In the genomic region with DNA sequence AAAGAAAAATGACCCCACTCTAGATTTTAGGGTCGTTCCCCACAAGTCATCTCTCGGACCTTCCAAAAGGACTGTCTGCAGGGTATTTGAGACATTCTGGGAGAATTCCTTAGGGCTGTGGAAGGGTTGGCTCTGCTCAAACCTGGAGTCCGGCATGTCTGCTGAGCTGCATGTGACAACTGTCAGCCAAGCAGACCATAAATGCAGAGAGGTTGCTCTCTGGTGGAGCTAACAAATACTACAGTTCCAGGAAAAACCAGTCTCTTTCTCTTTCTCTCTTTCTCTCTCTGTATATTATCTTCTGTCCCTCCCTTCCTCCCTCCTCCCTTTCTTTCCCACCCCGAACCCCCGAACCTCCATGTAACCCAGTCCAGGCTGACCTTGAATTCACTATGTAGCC, we compare ENCODE assay signal across 10 mouse cellular contexts. TPM values are rescaled to one million over a fixed set of nuclear protein-coding genes. Genes with fewer than 3 reads are reported as not detected.
DNase-seq lines count a peak whose midpoint lies in the region; ATAC-seq and TF ChIP-seq lines count a peak whose summit lies in the region.
"Had no signal": no experiment of that assay in that cellular context is flagged by ENCODE, and none has a peak within 500 bp of the region (broad histone marks: within the 10 kb centered on the region; RNA-seq: fewer than 3 reads in every experiment).

No protein-coding gene starts in this region.

- ATAC-seq in kidney, embryonic 15.5 days (replicated peaks; ENCODE audit: low FRiP score): no peak
- ATAC-seq in forebrain, embryonic 11.5 days (replicated peaks; ENCODE audit: low FRiP score): no peak

- no peaks in the 10 kb centered on the region for H3K9me3 ChIP-seq in kidney, embryonic 15.5 days (replicated peaks)
- no peaks in the 10 kb centered on the region for H3K9me3 ChIP-seq in forebrain, embryonic 11.5 days (ENCODE audit: control insufficient read depth, low read length)

- no peak overlapping the region for H3K9ac ChIP-seq in kidney, embryonic 15.5 days
- no peak overlapping the region for H3K9ac ChIP-seq in forebrain, embryonic 11.5 days (ENCODE audit: low read length)

- WGBS in kidney, adult 2 months: 33% methylated on average over 5 of the region's 5 CpGs
- 37% methylated on average over 5 of the region's 5 CpGs for WGBS in kidney, embryonic 15.5 days
- WGBS in forebrain, embryonic 11.5 days: 57% methylated on average over 5 of the region's 5 CpGs

- peak; percentile 49 for DNase-seq in adrenal gland, postnatal 10 days
- DNase-seq in adrenal gland, postnatal 4 days (ENCODE audit: low spot score in 2 of 2): no peak
- peak; percentile 36 for DNase-seq in kidney, adult 2 months
- DNase-seq in testis, postnatal 14 days (ENCODE audit: low spot score): no peak
- DNase-seq in c-Kit-positive CD71-positive TER-119-positive erythroid progenitor cells, embryonic 14.5 days (ENCODE audit: low spot score): no peak
- DNase-seq in forebrain, embryonic 11.5 days (ENCODE audit: low spot score): no peak

- H3K36me3 ChIP-seq in kidney, adult 2 months (ENCODE audit: control insufficient read depth, insufficient read depth, low read length): no peaks in the 10 kb centered on the region
- H3K36me3 ChIP-seq in kidney, embryonic 15.5 days: no peaks in the 10 kb centered on the region
- H3K36me3 ChIP-seq in testis, adult 2 months (ENCODE audit: control insufficient read depth, insufficient read depth, low read length): no peaks in the 10 kb centered on the region
- H3K36me3 ChIP-seq in forebrain, embryonic 11.5 days (ENCODE audit: control insufficient read depth, insufficient read depth, low read length): no peaks in the 10 kb centered on the region

- peaks cover 6% of the 10 kb centered on the region; the same call in 1 of the 2 replicates for H3K4me1 ChIP-seq in kidney, adult 2 months (ENCODE audit: control insufficient read depth, insufficient read depth, low read length)
- peaks cover 38% of the 10 kb centered on the region for H3K4me1 ChIP-seq in kidney, embryonic 15.5 days
- H3K4me1 ChIP-seq in testis, adult 2 months (ENCODE audit: control insufficient read depth, insufficient read depth, low read length): peaks cover 7% of the 10 kb centered on the region
- peaks cover 3% of the 10 kb centered on the region; the same call in 1 of the 2 replicates for H3K4me1 ChIP-seq in forebrain, embryonic 11.5 days (replicated peaks; ENCODE audit: control insufficient read depth, insufficient read depth, low read length)

- H3K27me3 ChIP-seq in kidney, adult 2 months (replicated peaks; ENCODE audit: control insufficient read depth, insufficient read depth, low read length): no peaks in the 10 kb centered on the region
- peaks cover 6% of the 10 kb centered on the region; the same call in 1 of the 2 replicates for H3K27me3 ChIP-seq in kidney, embryonic 15.5 days
- H3K27me3 ChIP-seq in testis, adult 2 months (ENCODE audit: control insufficient read depth, insufficient read depth, low read length): no peaks in the 10 kb centered on the region
- H3K27me3 ChIP-seq in forebrain, embryonic 11.5 days (ENCODE audit: control insufficient read depth, insufficient read depth, low read length): peaks cover 4% of the 10 kb centered on the region; the same call in 1 of the 2 replicates

- TF ChIP-seq POLR2A in kidney, adult 2 months (IDR thresholded peaks at IDR 0.05; ENCODE audit: low read depth, low read length): no peak
- no peak for TF ChIP-seq POLR2A in testis, adult 2 months (IDR thresholded peaks at IDR 0.05; ENCODE audit: control insufficient read depth, low read depth, low read length)

- H3K4me2 ChIP-seq in kidney, embryonic 15.5 days: no peak overlapping the region
- H3K4me2 ChIP-seq in forebrain, embryonic 11.5 days (ENCODE audit: low read depth, low read length, severe bottlenecking): no peak overlapping the region

- TF ChIP-seq CTCF in kidney, adult 2 months (conservative IDR thresholded peaks at IDR 0.05; ENCODE audit: insufficient read depth, insufficient read length, low read depth, low read length): peak; percentile 64
- 0 out of 2 replicates have a peak, but pooled peaks have one; percentile 14 for TF ChIP-seq CTCF in testis, adult 2 months (IDR thresholded peaks at IDR 0.05; ENCODE audit: control insufficient read depth, insufficient read depth, insufficient replicate concordance, low read depth, low read length)

- H3K4me3 ChIP-seq in kidney, adult 2 months (ENCODE audit: insufficient read depth, low read depth, low read length): no peak overlapping the region
- H3K4me3 ChIP-seq in kidney, embryonic 15.5 days (replicated peaks): no peak overlapping the region
- no peak overlapping the region for H3K4me3 ChIP-seq in testis, adult 2 months (ENCODE audit: control insufficient read depth, low read depth, low read length)
- H3K4me3 ChIP-seq in forebrain, embryonic 11.5 days (ENCODE audit: low read depth, low read length): no peak overlapping the region

- no peak overlapping the region for H3K27ac ChIP-seq in kidney, adult 2 months (ENCODE audit: insufficient read depth, low read depth, low read length)
- no peak overlapping the region for H3K27ac ChIP-seq in kidney, embryonic 15.5 days
- no peak overlapping the region for H3K27ac ChIP-seq in testis, adult 2 months (ENCODE audit: control insufficient read depth, insufficient read depth, low read depth, low read length)
- no peak overlapping the region for H3K27ac ChIP-seq in forebrain, embryonic 11.5 days (ENCODE audit: low read depth, low read length)

RNA-seq across cellular contexts. Expression of a gene that starts 4.9 kb away (rescaled TPM):
- 10 to 100 TPM; 10.8 to 11.0 TPM for total RNA-seq in adrenal gland, postnatal 10 days (2021)
- total RNA-seq in adrenal gland, postnatal 4 days (2021): 10 to 100 TPM; 16.2 to 17.4 TPM
- polyA plus RNA-seq in kidney, adult 2 months (2012; rRNA removed): 7.2 and 7.3 TPM in 2 replicates
- polyA plus RNA-seq in kidney, embryonic 15.5 days (2015; fragmentation: Nextera tagmentation; extraction: Ambion mirVana): 3.9 TPM in 2 replicates
- polyA plus RNA-seq in testis, adult 2 months (2012; rRNA removed): 3.8 and 4.4 TPM in 2 replicates
- polyA plus RNA-seq in forebrain, embryonic 11.5 days (2014; fragmentation: Nextera tagmentation; extraction: Ambion mirVana): 7.3 and 7.6 TPM in 2 replicates

RNA-seq across cellular contexts. Expression of a gene that starts 10.2 kb away (rescaled TPM):
- total RNA-seq in adrenal gland, postnatal 10 days (2021): not detected
- under 1 TPM in 1 of 2 experiments, not detected in 1; 0.48 TPM for total RNA-seq in adrenal gland, postnatal 4 days (2021)
- 0.26 TPM in 1 of 2 replicates, not detected in the other for polyA plus RNA-seq in kidney, adult 2 months (2012; rRNA removed)
- 2.2 and 2.3 TPM in 2 replicates for polyA plus RNA-seq in kidney, embryonic 15.5 days (2015; fragmentation: Nextera tagmentation; extraction: Ambion mirVana)
- polyA plus RNA-seq in testis, adult 2 months (2012; rRNA removed): not detected in 2 replicates
- polyA plus RNA-seq in forebrain, embryonic 11.5 days (2014; fragmentation: Nextera tagmentation; extraction: Ambion mirVana): not detected in 2 replicates
- total RNA-seq: heart, postnatal 10 days had no signal

RNA-seq across cellular contexts. Expression of a gene that starts 17.1 kb away (rescaled TPM):
- total RNA-seq in adrenal gland, postnatal 10 days (2021): 10 to 100 TPM; 10.4 to 14.3 TPM
- 10 to 100 TPM; 13.7 to 17.4 TPM for total RNA-seq in adrenal gland, postnatal 4 days (2021)
- 8.1 and 9.7 TPM in 2 replicates for polyA plus RNA-seq in kidney, adult 2 months (2012; rRNA removed)
- polyA plus RNA-seq in kidney, embryonic 15.5 days (2015; fragmentation: Nextera tagmentation; extraction: Ambion mirVana): 7.5 and 8.3 TPM in 2 replicates
- 0.37 and 0.57 TPM in 2 replicates for polyA plus RNA-seq in testis, adult 2 months (2012; rRNA removed)
- polyA plus RNA-seq in forebrain, embryonic 11.5 days (2014; fragmentation: Nextera tagmentation; extraction: Ambion mirVana): 0.43 and 0.45 TPM in 2 replicates

RNA-seq across cellular contexts. Expression of a gene that starts 25.1 kb away (rescaled TPM):
- total RNA-seq in adrenal gland, postnatal 10 days (2021): under 1 TPM; 0.48 to 1.00 TPM
- 1 to 10 TPM; 1.3 to 1.9 TPM for total RNA-seq in adrenal gland, postnatal 4 days (2021)
- 1.1 and 1.3 TPM in 2 replicates for polyA plus RNA-seq in kidney, adult 2 months (2012; rRNA removed)
- polyA plus RNA-seq in kidney, embryonic 15.5 days (2015; fragmentation: Nextera tagmentation; extraction: Ambion mirVana): 0.12 and 0.14 TPM in 2 replicates
- polyA plus RNA-seq in testis, adult 2 months (2012; rRNA removed): 0.07 TPM in 2 replicates
- not detected in 2 replicates for polyA plus RNA-seq in forebrain, embryonic 11.5 days (2014; fragmentation: Nextera tagmentation; extraction: Ambion mirVana)
- total RNA-seq: megakaryocyte, adult 5-6 weeks had no signal

RNA-seq across cellular contexts. Expression of a gene that starts 25.2 kb away (rescaled TPM):
- total RNA-seq in adrenal gland, postnatal 10 days (2021): 1 to 10 TPM in 1 of 2 experiments, under 1 TPM in 1; 0.70 to 1.4 TPM
- 1 to 10 TPM; 2.3 to 2.5 TPM for total RNA-seq in adrenal gland, postnatal 4 days (2021)
- polyA plus RNA-seq in kidney, adult 2 months (2012; rRNA removed): 2.1 and 2.3 TPM in 2 replicates
- polyA plus RNA-seq in kidney, embryonic 15.5 days (2015; fragmentation: Nextera tagmentation; extraction: Ambion mirVana): 0.34 TPM in 1 of 2 replicates, not detected in the other
- not detected in 2 replicates for polyA plus RNA-seq in testis, adult 2 months (2012; rRNA removed)
- polyA plus RNA-seq in forebrain, embryonic 11.5 days (2014; fragmentation: Nextera tagmentation; extraction: Ambion mirVana): not detected in 2 replicates
- total RNA-seq: megakaryocyte, adult 5-6 weeks had no signal

Comparison
In these comparisons a context has a peak if more than half of its experiments do, and no peak if none do; other contexts are left out.
1. DNase-seq: peak in adrenal gland, postnatal 10 days (single experiment) and kidney, adult 2 months (single experiment); none in adrenal gland, postnatal 4 days (0 of 2), testis, postnatal 14 days (single experiment), c-Kit-positive CD71-positive TER-119-positive erythroid progenitor cells, embryonic 14.5 days (single experiment) and forebrain, embryonic 11.5 days (single experiment).